Mouse (Mus musculus): ENCODE data around the gene Slc33a1.

DNA sequence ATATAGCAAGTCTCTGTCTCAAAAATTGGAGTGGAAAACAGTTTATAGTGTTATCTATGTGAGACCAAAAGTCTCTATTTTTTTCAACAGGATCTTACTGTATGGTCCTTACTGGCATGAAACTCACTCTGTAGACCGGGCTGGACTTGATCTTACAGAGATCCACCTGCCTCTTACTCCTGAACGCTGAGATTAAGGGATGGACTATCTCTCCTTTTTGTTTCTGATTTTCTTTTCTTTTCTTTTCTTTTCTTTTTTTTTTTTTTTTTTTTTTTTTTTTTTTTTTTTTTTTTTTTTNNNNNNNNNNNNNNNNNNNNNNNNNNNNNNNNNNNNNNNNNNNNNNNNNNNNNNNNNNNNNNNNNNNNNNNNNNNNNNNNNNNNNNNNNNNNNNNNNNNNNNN lies 1.4 kb upstream of the Slc33a1 start:
- TF ChIP-seq CTCF (IDR thresholded peaks at IDR 0.05; ENCODE audit: extremely low read depth, insufficient read depth, low read length): no peak
- TF ChIP-seq POLR2A (IDR thresholded peaks at IDR 0.05; ENCODE audit: extremely low read depth, insufficient read depth, low read length): no peak
